Mouse (Mus musculus) urinary bladder, adult 2 months (tissue): Measurements from ENCODE around the gene Kcnc3. TPM values are rescaled to one million over a fixed set of nuclear protein-coding genes. Genes with fewer than 3 reads are reported as not detected.

Experiments
- DNase-seq: peaks from one replicate; pipeline ENCODE4 v3.0.0; 2022; ENCODE audit warnings: low spot score
- polyA plus RNA-seq: library from polyadenylated mRNA; depleted of rRNA; stranded (reverse); fragments of >200 nt; gene quantifications from 2 replicates; pipeline ENCODE4 v1.2.3, GENCODE M21; 2012; rRNA removed

The Kcnc3 gene
- polyA plus RNA-seq: 0.43 and 1.1 TPM in 2 replicates

GRCm38 (mm10) chr7:44590402-44591347 is at the start of gene Kcnc3:
Kcnc3 (plus strand) TSS chr7:44590664.
- peak; percentile 63 for DNase-seq

DNA sequence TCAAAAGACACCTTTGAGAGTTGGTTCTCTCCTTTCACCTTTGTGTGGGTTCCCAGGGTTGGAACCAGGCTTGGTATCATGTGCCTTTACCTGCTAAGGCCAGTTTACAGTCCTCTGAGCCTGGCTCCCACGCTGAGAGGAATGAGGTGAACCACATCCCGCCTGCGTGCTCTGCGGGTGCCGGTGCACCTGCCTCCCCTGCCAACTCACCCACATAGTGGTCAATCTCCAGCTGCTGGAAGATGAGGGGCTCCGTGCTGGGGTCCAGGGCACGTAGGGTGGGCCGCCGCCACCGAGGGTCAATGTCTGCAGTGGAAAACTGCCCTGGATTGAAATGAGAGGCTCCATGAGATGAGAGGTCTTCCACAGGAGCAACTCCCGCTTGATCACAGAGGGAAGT is 47.9 kb upstream of the Kcnc3 start:
- no peak for DNase-seq

DNA sequence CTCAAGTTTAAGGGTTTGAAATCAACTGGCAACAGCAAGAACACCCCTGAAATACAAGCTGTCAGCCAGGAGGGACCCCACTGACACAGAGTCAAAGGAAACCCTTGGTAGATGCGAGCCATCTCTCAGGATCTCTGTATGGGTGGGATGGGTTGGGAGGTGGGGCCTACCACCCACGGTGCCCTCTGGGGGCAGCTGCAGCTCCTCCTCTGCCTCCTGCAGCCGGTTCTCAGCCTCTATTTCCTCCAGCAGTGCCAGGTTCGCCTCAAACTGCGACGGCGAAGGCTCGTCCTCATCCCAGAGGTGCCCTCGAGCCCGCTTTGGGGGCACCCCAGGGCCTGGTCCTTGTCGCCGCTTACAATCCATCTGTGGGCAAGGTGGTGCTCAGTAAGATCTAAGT is 47.4 kb upstream of the Kcnc3 start:
- no peak for DNase-seq

GRCm38 (mm10) chr7:44546274-44546673 is 44.2 kb upstream of the Kcnc3 start:
- DNase-seq: no peak

- no peak for DNase-seq
Measured at GRCm38 (mm10) chr7:44547041-44547440, 43.4 kb upstream of the Kcnc3 start.

GRCm38 (mm10) chr7:44547725-44548124 is 42.7 kb upstream of the Kcnc3 start:
- no peak for DNase-seq

DNA sequence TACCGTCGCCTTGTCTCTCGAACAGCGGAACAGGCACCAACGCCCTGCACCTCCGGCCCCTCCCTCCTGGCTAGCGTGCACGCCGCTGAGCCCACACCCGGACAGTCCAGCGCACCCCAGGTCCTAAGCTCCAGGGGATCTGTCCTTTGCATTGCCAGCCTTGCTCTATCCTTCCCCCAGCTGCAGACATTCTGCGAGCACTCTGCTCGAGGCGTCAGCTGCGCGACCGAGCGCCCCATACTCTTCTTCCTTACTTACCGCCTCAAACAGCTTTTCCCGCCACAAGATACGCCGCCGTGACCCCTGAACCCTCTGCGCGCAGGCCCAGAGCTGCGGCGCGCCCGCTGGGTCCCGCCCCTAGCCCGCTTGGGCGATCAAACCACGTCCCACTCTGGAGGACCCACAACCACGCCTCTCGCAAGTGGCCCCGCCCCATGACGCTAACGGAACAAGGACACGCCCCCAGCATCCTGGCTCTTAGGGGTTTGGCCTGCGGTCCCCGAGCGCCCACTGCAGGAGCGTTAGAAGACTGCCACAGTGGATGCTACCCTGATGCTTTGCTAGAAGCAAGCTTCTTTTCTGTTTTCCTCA is 41.9 kb upstream of the Kcnc3 start, which contains the start of gene Pold1:
TSS of gene Pold1 (minus strand) at position 353 of the 591 bp plus-strand sequence.
- DNase-seq: peak; percentile 96

DNA sequence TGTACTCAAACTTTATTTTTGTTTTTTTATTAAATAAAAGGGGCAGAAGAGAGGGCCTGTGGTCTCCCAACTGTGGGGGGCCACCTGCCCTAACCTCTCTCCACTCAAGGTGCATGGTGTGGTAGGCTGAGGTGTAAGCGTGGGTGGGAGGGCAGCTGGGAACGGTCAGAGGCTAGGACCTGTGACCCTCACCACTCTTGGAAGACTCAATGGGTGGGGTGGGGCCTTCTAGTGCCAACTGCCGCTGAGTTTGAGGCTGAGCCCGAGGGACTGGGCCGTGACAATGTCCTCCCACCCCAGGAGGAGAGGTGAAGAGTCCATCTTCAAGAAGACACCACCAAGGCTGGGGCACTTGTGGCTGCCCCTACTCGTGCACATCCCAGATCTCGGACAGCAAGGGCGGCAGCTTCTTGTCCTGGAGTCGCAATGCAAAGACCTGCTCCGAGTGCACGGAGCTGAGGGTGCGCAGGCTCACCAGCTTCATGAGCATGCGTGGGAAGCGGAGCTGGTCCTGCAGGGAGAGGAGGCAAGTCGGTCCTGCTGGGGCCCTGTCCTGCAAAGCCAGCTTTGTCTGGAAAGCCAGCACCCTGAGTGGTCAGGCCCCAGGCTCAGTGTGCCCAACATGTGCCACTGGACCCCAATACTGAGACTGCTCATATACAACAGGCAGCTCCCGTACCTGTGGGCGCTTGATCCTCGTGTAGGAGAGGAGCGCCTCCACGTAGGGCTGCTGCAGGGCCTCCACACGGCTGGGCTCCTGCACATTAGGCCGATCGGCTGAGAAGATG is 40.6 kb upstream of the Kcnc3 start:
- no peak for DNase-seq

DNA sequence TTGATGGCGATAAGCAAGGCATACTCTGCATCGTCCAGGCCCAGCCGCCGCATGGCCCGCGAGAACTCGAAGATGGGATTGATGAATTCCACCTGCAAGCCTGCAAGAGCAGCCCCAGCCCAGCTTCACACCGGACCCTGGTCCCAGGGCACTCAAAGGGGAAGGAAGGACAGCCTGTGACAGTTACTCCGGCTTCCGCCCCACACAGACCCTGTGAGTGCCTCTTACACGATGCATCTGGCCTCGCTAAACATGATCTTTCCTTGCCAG is 40.1 kb upstream of the Kcnc3 start:
- DNase-seq: no peak

- no peak for DNase-seq
Measured at GRCm38 (mm10) chr7:44551301-44551700, 39.2 kb upstream of the Kcnc3 start.

DNA sequence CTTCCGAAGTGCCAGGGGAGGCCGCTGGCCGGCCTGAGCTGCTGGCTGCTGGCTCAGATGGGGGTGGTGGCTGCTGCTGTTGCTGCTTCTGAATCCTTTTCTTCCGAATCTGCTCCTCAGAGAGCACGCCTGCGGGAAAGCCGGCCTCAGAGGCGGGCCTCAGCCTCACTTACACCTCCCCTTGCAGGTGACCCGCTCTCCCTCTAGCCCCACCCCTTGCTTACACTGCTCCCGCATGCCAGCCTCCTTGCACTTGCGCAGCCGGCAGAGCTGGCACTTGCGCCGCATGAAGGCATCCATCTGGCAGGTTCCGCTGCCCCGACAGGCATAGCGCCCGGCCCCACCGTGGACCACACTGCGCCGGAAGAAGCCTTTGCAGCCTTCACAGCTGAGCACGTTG is 38.7 kb upstream of the Kcnc3 start:
- peak; percentile 21 for DNase-seq

DNA sequence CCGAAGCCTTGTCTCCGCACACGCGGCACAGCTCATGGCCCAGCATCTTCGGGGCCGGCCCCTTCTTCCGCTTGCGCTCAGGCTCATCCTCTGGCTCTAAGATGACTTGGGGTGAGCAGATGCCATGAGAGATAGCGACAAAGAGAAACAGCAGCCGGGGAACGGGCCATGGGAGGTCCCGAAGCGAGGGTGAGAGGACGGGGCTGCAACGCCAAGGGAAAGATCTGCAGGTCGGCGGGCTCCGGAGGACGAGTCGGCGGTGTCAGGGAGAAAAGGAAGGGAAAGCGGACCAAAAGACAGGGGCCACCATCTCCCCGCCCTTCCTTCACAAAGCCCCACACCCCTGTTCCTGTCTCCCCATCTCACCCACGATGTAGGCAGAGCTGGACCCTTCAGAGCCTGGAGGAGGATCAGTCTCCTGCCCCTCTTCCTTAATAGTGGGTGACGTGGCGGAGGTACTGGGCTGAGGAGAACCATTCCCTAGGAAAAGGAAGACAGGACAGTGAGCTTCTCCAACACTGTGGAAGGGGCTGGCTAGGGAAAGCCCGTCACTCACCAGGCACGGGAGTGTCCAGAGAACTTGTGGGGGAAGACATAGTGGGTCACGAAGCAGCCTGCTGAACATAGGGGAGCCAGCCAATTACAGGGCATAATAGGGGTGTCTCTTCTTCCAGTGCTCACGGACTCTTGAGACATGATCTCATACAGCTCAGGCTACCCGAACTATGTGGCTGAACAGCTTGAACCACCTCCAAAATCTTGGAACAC is 38.1 kb upstream of the Kcnc3 start:
- no peak for DNase-seq

DNA sequence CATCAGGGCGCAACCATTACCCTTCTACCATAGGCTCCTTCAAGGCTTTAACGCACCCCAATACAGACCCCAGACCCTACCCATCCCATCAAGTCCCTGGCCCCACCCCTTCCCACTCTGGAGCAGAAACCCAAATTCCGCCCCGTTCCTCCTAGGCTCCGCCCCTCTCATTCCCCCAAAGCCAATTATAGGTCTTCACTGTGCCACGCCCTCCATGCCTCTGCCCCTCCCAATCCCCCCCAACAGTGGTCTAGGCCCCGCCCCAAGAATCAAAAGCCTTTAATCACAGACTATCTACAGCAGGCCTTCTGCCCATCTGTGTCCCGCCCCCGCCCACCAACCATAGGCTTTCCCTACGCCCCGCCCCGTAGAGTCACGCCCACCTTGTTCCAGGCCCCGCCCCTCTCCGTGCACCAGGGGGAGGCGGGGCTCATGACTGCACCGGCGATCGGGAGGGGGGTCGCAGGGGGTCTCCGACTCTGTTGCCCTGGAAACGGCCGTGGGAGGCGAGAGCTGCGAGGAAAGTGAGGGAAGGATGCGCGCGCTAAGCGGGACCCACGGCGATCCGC is 37.2 kb upstream of the Kcnc3 start:
- DNase-seq: peak; percentile 53

DNA sequence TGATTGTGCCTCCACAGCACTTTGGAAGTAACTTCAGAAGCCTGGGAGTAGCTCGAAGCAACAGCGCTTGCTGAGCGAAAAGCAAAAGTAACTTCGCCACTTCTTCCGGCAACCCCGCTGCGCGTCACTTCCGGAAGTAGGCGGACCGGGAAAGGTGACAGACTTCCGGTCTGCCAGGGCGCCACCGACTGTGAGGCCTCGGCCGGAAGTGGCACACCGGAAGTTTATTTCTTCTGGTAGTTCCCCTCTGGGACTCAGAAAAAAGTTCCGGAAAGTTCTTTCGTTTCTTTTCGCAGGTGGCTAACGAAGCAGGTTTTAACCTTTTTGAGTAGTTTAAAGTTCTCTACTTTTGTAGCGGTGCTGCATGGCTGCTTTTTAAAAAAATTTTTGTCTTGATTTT is 36.6 kb upstream of the Kcnc3 start, which contains the start of gene Nr1h2:
TSS of gene Nr1h2 (minus strand) at position 126 of the 400 bp plus-strand sequence.
- DNase-seq: peak; percentile 80

GRCm38 (mm10) chr7:44557629-44558028 is 32.8 kb upstream of the Kcnc3 start:
- no peak for DNase-seq

- DNase-seq: no peak
Measured at GRCm38 (mm10) chr7:44560435-44561400, 29.7 kb upstream of the Kcnc3 start.

- DNase-seq: no peak
Measured at GRCm38 (mm10) chr7:44563284-44563683, 27.2 kb upstream of the Kcnc3 start.

GRCm38 (mm10) chr7:44564486-44564885 is 26.0 kb upstream of the Kcnc3 start:
- DNase-seq: no peak

DNA sequence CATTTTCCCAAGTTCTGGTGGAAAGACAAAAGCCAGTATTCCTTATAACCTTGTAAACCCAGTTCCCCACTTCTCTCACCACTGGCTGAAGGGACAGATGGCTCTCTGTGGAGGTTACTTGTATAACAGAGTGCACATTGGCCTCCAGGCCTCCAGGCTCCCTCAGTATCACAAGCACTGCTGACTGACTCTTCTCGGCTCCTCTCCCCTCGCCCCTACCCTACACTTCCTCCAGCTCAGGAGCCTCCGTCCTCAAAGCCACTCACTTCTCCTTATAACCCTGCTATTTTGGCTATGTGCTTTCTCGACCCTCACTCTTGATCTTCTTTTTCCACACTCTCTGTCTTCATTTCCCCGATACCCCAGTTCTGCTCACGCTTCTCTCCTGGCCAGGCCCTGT is 25.1 kb upstream of the Kcnc3 start:
- no peak for DNase-seq

DNA sequence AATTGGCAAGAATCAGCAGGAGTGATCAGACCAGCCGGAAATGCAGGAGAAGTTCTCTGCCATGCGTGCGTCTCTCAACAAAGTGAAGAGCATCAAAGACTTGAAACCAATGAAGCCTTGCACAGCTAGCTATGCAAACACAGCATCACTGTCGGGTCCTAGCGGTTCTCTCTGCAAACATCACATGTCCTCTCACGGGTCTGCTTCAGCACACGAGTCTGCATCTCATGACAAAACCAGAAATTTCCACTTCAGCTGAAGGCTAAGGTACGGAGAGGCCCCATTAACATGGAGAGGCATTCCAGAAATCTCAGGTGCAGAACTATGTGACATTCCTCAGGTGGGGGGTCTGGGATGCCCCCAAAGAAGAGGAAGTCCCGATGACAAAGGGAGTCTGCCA is 21.7 kb upstream of the Kcnc3 start:
- DNase-seq: no peak
